Mouse (Mus musculus): ENCODE measurements around the gene Fabp1. TPM values are rescaled to one million over a fixed set of nuclear protein-coding genes. Genes with fewer than 3 reads are reported as not detected.

The Fabp1 gene
- total and polyA plus RNA-seq, 3 experiments, result not detected

GRCm38 (mm10) chr6:71153486-71153885 lies 46.1 kb upstream of the Fabp1 start:
- Histone ChIP-seq H3K27me3 (replicated peaks) (no peaks in the 10 kb centered on the region), H3K9me3 (replicated peaks; ENCODE audit: low read length) (no peaks in the 10 kb centered on the region), H3K79me2 (replicated peaks; ENCODE audit: control insufficient read depth, extremely low read depth, insufficient read depth, poor library complexity, severe bottlenecking) (no peaks in the 10 kb centered on the region), H3K9ac (ENCODE audit: insufficient read depth, low read depth) (no peak overlapping the region), H3K4me3 (replicated peaks in 1 of 3; ENCODE audit: low read depth in 2 of 3, low read length in 2 of 3, poor library complexity in 1 of 3) (no peak overlapping the region), H3K36me3 (replicated peaks in 1 of 2; ENCODE audit: control insufficient read depth in 1 of 2, insufficient read depth in 1 of 2, low read length in 1 of 2) (no peaks in the 10 kb centered on the region), H3K4me1 (ENCODE audit: control insufficient read depth in 1 of 2, insufficient read depth in 2 of 2) (peaks cover 0 to 13% of the 10 kb centered on the region in 2 experiments; a peak in 2 of 4 replicates), H3K4me2 (ENCODE audit: insufficient read depth, low read depth, poor library complexity, severe bottlenecking) (no peak overlapping the region), H3K27ac (ENCODE audit: insufficient read depth, low read depth) (no peak overlapping the region)
- no peak for DNase-seq (ENCODE audit: extremely low read depth)
- dilution Hi-C loops (cut with MboI; ENCODE audit: extremely low pct_ligation_motif_present, extremely low pct_unique_long_range_greater_than_20kb, low sequenced_read_pairs), result no loop called here
- TF ChIP-seq MYC (IDR thresholded peaks at IDR 0.05; ENCODE audit: low read depth, low read length), result no peak
- no peak for TF ChIP-seq MXI1 (IDR thresholded peaks at IDR 0.05; ENCODE audit: low read depth, low read length)
- TF ChIP-seq SMC3 (IDR thresholded peaks at IDR 0.05; ENCODE audit: low read depth, low read length), result no peak
- no peak for TF ChIP-seq ZKSCAN1 (IDR thresholded peaks at IDR 0.05; ENCODE audit: borderline replicate concordance, low read depth, low read length)
- no peak for TF ChIP-seq MAFK (IDR thresholded peaks at IDR 0.05; ENCODE audit: insufficient replicate concordance, low read length)
- no peak for TF ChIP-seq PAX5 (IDR thresholded peaks at IDR 0.05; ENCODE audit: low read length)
- no peak for TF ChIP-seq CHD2 (IDR thresholded peaks at IDR 0.05; ENCODE audit: low read length)
- TF ChIP-seq HCFC1 (IDR thresholded peaks at IDR 0.05; ENCODE audit: low read depth, low read length), result no peak
- no peak for TF ChIP-seq TCF12 (IDR thresholded peaks at IDR 0.05; ENCODE audit: low read depth, low read length)
- no peak for TF ChIP-seq USF2 (conservative IDR thresholded peaks at IDR 0.05; ENCODE audit: low read depth, low read length)
- TF ChIP-seq CTCF (conservative IDR thresholded peaks at IDR 0.05 in 1 of 2, IDR thresholded peaks at IDR 0.05 in 1 of 2; ENCODE audit: low read depth in 2 of 2, low read length in 2 of 2), result no peak
- TF ChIP-seq ZNF384 (IDR thresholded peaks at IDR 0.05; ENCODE audit: low read depth, low read length), result no peak
- in situ Hi-C loops (cut with MboI; ENCODE audit: low pct_ligation_motif_present, low pct_unique_long_range_greater_than_20kb, low sequenced_read_pairs), result loop anchor here (10.0 kb wide), 1 partner anchor 651 kb away; no protein-coding TSS in a partner anchor

- in situ Hi-C loops (cut with MboI; ENCODE audit: low pct_ligation_motif_present, low pct_unique_long_range_greater_than_20kb, low sequenced_read_pairs) (loop anchor here (10.0 kb wide), 1 partner anchor 650 kb away; no protein-coding TSS in a partner anchor), dilution Hi-C loops (cut with MboI; ENCODE audit: extremely low pct_ligation_motif_present, extremely low pct_unique_long_range_greater_than_20kb, low sequenced_read_pairs) (no loop called here)
- DNase-seq (ENCODE audit: extremely low read depth), result no peak
- no peaks in the 10 kb centered on the region for H3K36me3 ChIP-seq (replicated peaks in 1 of 2; ENCODE audit: control insufficient read depth in 1 of 2, insufficient read depth in 1 of 2, low read length in 1 of 2)
- no peaks in the 10 kb centered on the region for H3K9me3 ChIP-seq (replicated peaks; ENCODE audit: low read length)
- H3K9ac ChIP-seq (ENCODE audit: insufficient read depth, low read depth), result no peak overlapping the region
- H3K4me3 ChIP-seq (replicated peaks in 1 of 3; ENCODE audit: low read depth in 2 of 3, low read length in 2 of 3, poor library complexity in 1 of 3), result no peak overlapping the region
- H3K27me3 ChIP-seq (replicated peaks), result no peaks in the 10 kb centered on the region
- H3K4me2 ChIP-seq (ENCODE audit: insufficient read depth, low read depth, poor library complexity, severe bottlenecking), result no peak overlapping the region
- no peak overlapping the region for H3K27ac ChIP-seq (ENCODE audit: insufficient read depth, low read depth)
- H3K4me1 ChIP-seq (ENCODE audit: control insufficient read depth in 1 of 2, insufficient read depth in 2 of 2), result peaks cover 0 to 10% of the 10 kb centered on the region in 2 experiments; a peak in 2 of 4 replicates
- TF ChIP-seq KAT2A (IDR thresholded peaks at IDR 0.05; ENCODE audit: insufficient replicate concordance, low read length) (no peak), ZMIZ1 (IDR thresholded peaks at IDR 0.05; ENCODE audit: low read depth, low read length) (no peak), JUN (IDR thresholded peaks at IDR 0.05; ENCODE audit: insufficient read depth, low read depth, low read length) (no peak), RAD21 (IDR thresholded peaks at IDR 0.05; ENCODE audit: low read depth, low read length) (no peak), MAZ (IDR thresholded peaks at IDR 0.05; ENCODE audit: low read depth, low read length) (no peak), POLR2A (IDR thresholded peaks at IDR 0.05; ENCODE audit: low read depth, low read length) (no peak), MEF2A (IDR thresholded peaks at IDR 0.05; ENCODE audit: borderline replicate concordance, low read depth, low read length) (no peak), EP300 (IDR thresholded peaks at IDR 0.05; ENCODE audit: low read length) (no peak), PAX5 (IDR thresholded peaks at IDR 0.05; ENCODE audit: low read length) (no peak), CTCF (conservative IDR thresholded peaks at IDR 0.05 in 1 of 2, IDR thresholded peaks at IDR 0.05 in 1 of 2; ENCODE audit: low read depth in 2 of 2, low read length in 2 of 2) (no peak), JUND (conservative IDR thresholded peaks at IDR 0.05; ENCODE audit: low read depth, low read length) (no peak), MAFK (IDR thresholded peaks at IDR 0.05; ENCODE audit: insufficient replicate concordance, low read length) (no peak), E2F4 (IDR thresholded peaks at IDR 0.05; ENCODE audit: insufficient replicate concordance, low read depth, low read length) (no peak), BHLHE40 (IDR thresholded peaks at IDR 0.05; ENCODE audit: low read depth, low read length) (no peak), RCOR1 (conservative IDR thresholded peaks at IDR 0.05; ENCODE audit: low read depth, low read length) (no peak)
- no peaks in the 10 kb centered on the region for H3K79me2 ChIP-seq (replicated peaks; ENCODE audit: control insufficient read depth, extremely low read depth, insufficient read depth, poor library complexity, severe bottlenecking)
Observed at GRCm38 (mm10) chr6:71154861-71155260, 44.8 kb upstream of the Fabp1 start.

All from CH12.LX (cell line).